Mouse (Mus musculus): ENCODE measurements at regions not wholly inside any gene's neighbourhood (a gene's known extent, or its start where the extent isn't known, plus 50 kb on each side); places are given as distances from the start of the nearest gene placed in this dataset.

DNA sequence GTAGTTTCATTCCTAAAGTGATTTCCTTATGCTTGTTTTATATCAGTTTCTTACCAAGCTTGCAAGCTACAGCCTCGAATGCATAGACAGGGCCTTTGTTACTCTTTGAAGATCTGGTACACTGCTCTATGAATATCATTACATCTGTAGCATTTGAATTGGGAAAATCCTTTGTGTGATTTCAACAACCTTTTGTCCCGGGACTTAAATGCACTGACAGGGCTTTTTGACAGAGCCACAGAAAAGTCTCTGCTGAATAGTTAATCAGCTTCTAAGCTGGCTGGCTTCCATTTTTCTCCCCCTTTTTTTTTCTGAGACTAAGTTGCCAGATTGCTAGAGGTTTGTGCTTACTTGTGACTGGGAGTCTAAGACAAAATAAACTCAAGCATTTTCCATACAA is 80.2 kb downstream of the Ednrb start:
- peak in 1 of 2 experiments; percentile 79 for DNase-seq (ENCODE audit: low spot score in 2 of 2)

- no peak for DNase-seq (ENCODE audit: low spot score in 2 of 2)
Measured at GRCm38 (mm10) chr14:103763216-103764031, 80.8 kb downstream of the Ednrb start.

DNA sequence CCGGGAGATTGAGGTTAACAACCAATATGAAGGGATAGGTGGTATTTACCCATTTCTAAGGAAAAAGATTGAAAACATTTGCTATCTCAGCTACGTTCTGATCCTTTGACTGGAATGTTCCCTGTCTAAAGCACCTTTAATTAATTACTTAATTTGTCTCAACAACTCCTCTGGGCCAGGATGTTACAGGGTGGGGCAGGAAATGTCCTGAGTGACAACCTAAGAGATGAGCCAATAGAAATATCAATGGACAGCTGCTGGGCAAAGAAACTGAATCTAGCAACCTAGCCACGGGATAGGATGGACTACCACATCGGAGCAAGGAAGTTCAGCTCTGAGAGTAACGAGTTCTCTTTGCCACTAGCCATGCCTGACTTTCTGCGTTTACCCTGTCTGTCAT is 84.8 kb downstream of the Ednrb start:
- DNase-seq (ENCODE audit: low spot score in 2 of 2) = no peak
